Mouse (Mus musculus) embryonic fibroblast, embryonic 13.5 days (primary cell): ENCODE results near the gene Pigc.

ENCODE experiments used
- CTCF ChIP-seq: IDR thresholded peaks from 2 replicates; pipeline ENCODE4 v1.5.1; 2011; ENCODE audit warnings: mild to moderate bottlenecking, control low read depth, low read length, moderate library complexity, borderline replicate concordance; ENCODE audit not compliant: insufficient read depth
- POLR2A ChIP-seq: IDR thresholded peaks from 2 replicates; pipeline ENCODE4 v1.6.1; 2011; ENCODE audit warnings: low read depth, mild to moderate bottlenecking, control low read depth, low read length, moderate library complexity

- TF ChIP-seq CTCF (no peak), POLR2A (no peak)
Measured at GRCm38 (mm10) chr1:161924321-161924720, 44.7 kb upstream of the Pigc start.
